Mouse (Mus musculus) neural tube, embryonic 14.5 days (tissue): ENCODE results near the gene Acsf2. TPM values are rescaled to one million over a fixed set of nuclear protein-coding genes. Genes with fewer than 3 reads are reported as not detected.

Experiments used
- ATAC-seq: fragments of 200-750 bp; cut with Nextera tagmentation; 2 replicates; pipeline ENCODE4 v1.8.0; 2017; ENCODE audit warnings: low read depth, mild to moderate bottlenecking, moderate TSS enrichment, moderate library complexity
- H3K27ac ChIP-seq: fragments of 300-500 bp; sonication (generic); 2 replicates; pipeline ENCODE4 v1.5.1; 2014; ENCODE audit warnings: low read depth, mild to moderate bottlenecking, control low read depth, low read length, moderate library complexity, mixed read lengths
- H3K27me3 ChIP-seq: fragments of 300-500 bp; sonication (generic); 2 replicates; pipeline ENCODE4 v1.6.1; 2014; ENCODE audit warnings: low read length; ENCODE audit not compliant: control insufficient read depth, insufficient read depth
- H3K36me3 ChIP-seq: fragments of 300-500 bp; sonication (generic); 2 replicates; pipeline ENCODE4 v1.6.1; 2014; ENCODE audit warnings: low read length, mixed read lengths; ENCODE audit not compliant: control insufficient read depth, insufficient read depth
- H3K4me1 ChIP-seq: fragments of 300-500 bp; sonication (generic); 2 replicates; pipeline ENCODE4 v1.6.1; 2014; ENCODE audit warnings: low read length; ENCODE audit not compliant: control insufficient read depth, insufficient read depth
- H3K4me2 ChIP-seq: fragments of 300-500 bp; sonication (generic); 2 replicates; pipeline ENCODE4 v1.6.1; 2014; ENCODE audit warnings: mild to moderate bottlenecking, low read depth, low read length, control low read depth
- H3K4me3 ChIP-seq: fragments of 300-500 bp; sonication (generic); 2 replicates; pipeline ENCODE4 v1.5.1; 2014; ENCODE audit warnings: low read depth, low read length, control low read depth, mixed read lengths
- H3K9ac ChIP-seq: fragments of 300-500 bp; sonication (generic); replicated peaks from 2 replicates; pipeline ENCODE4 v1.6.1; 2014; ENCODE audit warnings: low read depth, mild to moderate bottlenecking, control low read depth, low read length, mixed read lengths
- H3K9me3 ChIP-seq: fragments of 300-500 bp; sonication (generic); 2 replicates; pipeline ENCODE4 v1.6.1; 2016; ENCODE audit warnings: low read length; ENCODE audit not compliant: control insufficient read depth
- WGBS: fragments of 180-500 bp; shearing (Covaris S2); extraction: QIAGEN DNeasy Blood & Tissue Kit; methylation state at CpG from one replicate; pipeline ENCODE4 v1.1.7; 2014; 5-methylcytosine and 5-hydroxymethylcytosine counted together
- polyA plus RNA-seq: library from polyadenylated mRNA; unstranded; fragments of >200 nt; fragmentation: Nextera tagmentation; extraction: Ambion mirVana; gene quantifications from 2 replicates; pipeline ENCODE4 v1.2.1, GENCODE M21; 2014

The Acsf2 gene
- polyA plus RNA-seq, 1 experiment from 2014 or later, result 2.0 TPM

DNA sequence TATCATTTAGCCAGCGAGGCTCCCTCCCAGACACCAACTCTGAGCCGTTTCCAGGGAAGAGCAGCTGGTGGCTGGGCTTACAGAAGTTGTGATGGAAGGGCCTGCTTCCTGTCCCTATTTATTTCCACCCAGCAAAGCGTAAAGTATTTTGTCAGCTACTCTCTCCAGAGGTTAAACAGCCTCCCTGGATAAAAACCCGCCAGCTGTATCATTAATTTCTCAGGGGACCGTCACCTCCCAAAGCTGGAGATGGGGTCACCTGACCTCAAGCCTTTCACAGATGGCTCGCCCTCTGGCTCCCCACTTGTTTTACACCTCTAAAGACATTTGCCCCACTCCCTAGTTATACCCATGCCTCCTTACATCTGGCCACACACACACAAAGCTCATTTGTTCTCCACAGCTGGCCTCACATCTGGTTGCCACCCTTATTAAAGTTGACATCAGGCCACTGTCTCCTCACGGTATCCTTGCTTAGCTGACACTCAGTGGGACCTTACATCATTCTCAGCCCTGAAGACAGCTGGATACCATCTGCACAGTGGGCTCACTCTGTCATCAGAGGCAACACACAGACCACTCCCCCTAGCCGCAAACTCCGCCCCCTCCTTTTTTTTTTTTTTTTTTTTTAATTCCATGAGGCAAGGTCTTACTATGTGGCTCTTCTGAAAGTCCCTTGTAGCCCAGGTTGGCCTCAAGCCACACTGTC is 75.3 kb downstream of the Acsf2 start:
- Histone ChIP-seq H3K27me3 (no peaks in the 10 kb centered on the region), H3K9ac (no peak overlapping the region), H3K36me3 (no peaks in the 10 kb centered on the region), H3K4me3 (no peak overlapping the region), H3K27ac (no peak overlapping the region), H3K9me3 (no peaks in the 10 kb centered on the region), H3K4me1 (no peaks in the 10 kb centered on the region), H3K4me2 (no peak overlapping the region)
- ATAC-seq, result no peak
- 47% methylated on average over 9 of the region's 9 CpGs for WGBS

DNA sequence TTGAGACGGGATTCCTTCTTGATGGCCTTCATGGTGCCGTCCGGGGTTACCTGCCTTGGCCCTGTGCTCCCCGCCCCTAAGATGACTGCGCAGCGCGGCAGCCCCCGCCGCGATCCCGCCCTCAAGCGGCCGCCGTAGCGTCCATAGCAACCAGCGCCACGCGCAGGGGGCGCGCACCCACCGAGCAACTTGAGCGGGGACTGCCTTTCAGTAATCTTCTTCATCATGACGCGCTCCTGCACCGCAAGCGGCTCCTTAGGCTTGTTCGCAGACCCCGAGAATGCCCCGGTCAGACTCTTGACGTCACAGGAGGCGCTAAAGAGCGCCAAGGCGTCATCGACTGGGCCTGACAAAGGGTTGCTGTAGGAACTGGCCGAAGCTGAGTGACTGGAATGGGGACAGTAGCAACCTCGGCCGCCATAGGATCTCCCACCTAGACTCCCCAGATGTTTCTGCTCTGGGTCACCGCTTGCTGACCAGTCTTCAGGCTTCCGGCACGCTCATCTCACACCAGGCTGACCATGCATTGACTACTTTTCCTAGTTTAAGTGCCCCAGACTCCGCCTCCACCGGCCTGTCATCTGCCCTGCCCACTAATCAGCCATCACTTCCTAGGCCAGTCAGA is 80.3 kb downstream of the Acsf2 start, which contains the start of gene Mycbpap:
TSS of gene Mycbpap (minus strand) at position 524 of the 625 bp plus-strand sequence.
- no peaks in the 10 kb centered on the region for H3K9me3 ChIP-seq
- H3K36me3 ChIP-seq, result no peaks in the 10 kb centered on the region
- H3K4me3 ChIP-seq, result peak within 1 kb of the TSS; percentile 43
- H3K9ac ChIP-seq, result peak within 1 kb of the TSS; percentile 59
- peak; percentile 72 for ATAC-seq
- peak within 1 kb of the TSS; percentile 93 for H3K4me2 ChIP-seq
- 1% methylated on average over 42 of the region's 42 CpGs for WGBS
- no peak within 1 kb of the TSS for H3K27ac ChIP-seq
- no peaks in the 10 kb centered on the region for H3K4me1 ChIP-seq
- H3K27me3 ChIP-seq, result no peaks in the 10 kb centered on the region

DNA sequence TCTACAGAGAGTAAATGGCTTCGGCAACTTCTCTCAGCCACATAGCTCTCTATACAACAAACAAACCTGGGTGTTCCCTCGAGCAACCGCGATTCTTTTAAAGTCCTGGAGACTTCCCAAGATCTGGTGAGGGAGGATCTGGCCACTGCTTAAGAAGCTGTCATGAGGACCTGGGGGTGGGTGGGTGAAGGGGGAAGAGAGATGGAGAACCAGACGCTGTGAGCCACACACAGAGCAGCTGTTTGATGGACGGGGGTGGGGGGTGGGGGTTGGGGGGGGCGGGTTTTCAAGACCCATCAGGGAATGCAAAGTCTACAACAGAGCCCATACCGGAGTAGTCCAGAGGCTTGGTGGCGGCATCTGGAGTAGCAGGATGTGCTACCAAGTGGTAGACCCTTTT is 88.2 kb downstream of the Acsf2 start:
- Histone ChIP-seq H3K4me3 (no peak overlapping the region), H3K36me3 (no peaks in the 10 kb centered on the region), H3K27me3 (no peaks in the 10 kb centered on the region), H3K27ac (no peak overlapping the region), H3K4me1 (no peaks in the 10 kb centered on the region), H3K4me2 (no peak overlapping the region), H3K9ac (no peak overlapping the region), H3K9me3 (no peaks in the 10 kb centered on the region)
- ATAC-seq, result no peak
- 69% methylated on average over 9 of the region's 9 CpGs for WGBS

DNA sequence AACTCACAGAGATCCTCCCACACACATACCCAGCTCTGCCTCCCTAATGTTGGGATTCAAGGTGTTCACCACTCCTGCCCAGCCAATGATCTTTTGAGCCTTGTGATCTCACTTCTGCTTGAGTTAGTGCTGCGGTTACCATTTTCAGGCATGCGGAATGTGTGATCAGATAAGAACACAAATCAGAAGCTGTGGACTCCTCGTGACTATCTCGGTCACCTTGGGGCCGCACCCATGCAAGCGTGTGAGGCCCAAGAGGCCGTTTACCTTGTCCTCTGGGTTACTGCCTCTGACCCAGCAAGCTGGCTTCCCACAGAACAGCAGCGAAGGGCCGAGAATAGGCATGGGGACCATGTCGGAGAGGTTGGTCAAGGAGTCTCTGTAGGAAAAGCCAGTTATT is 92.7 kb downstream of the Acsf2 start:
- ATAC-seq, result no peak

More for the DNA sequence above, 92.7 kb downstream of the Acsf2 start:
- Histone ChIP-seq H3K9ac (no peak overlapping the region), H3K4me3 (no peak overlapping the region), H3K9me3 (no peaks in the 10 kb centered on the region), H3K36me3 (no peaks in the 10 kb centered on the region), H3K4me1 (no peaks in the 10 kb centered on the region), H3K27me3 (no peaks in the 10 kb centered on the region), H3K27ac (no peak overlapping the region), H3K4me2 (no peak overlapping the region)
- 95% methylated on average over 10 of the region's 10 CpGs for WGBS

Other genes starting within 250 kb of the Acsf2 start
- gene Abcc3, start 208.9 kb downstream of the Acsf2 start, polyA plus RNA-seq, result 0.81 and 1.4 TPM in 2 replicates
- gene Cacna1g, start 127.7 kb downstream of the Acsf2 start, polyA plus RNA-seq, result 14.3 and 22.5 TPM in 2 replicates
- gene Spata20, start 115.7 kb downstream of the Acsf2 start, polyA plus RNA-seq, result 0.09 and 0.26 TPM in 2 replicates
- 0.68 and 0.82 TPM in 2 replicates for gene Epn3, start 101.9 kb downstream of the Acsf2 start, polyA plus RNA-seq
- 1.7 and 2.0 TPM in 2 replicates for gene Mycbpap, start 80.1 kb downstream of the Acsf2 start, polyA plus RNA-seq
- gene Rsad1, start 52.6 kb downstream of the Acsf2 start, polyA plus RNA-seq, result 5.2 and 12.3 TPM in 2 replicates
- gene Chad, start 36.8 kb downstream of the Acsf2 start, polyA plus RNA-seq, result 0.15 and 0.35 TPM in 2 replicates
- 116 and 159 TPM in 2 replicates for gene Lrrc59, start 27.9 kb upstream of the Acsf2 start, polyA plus RNA-seq
- 122 and 147 TPM in 2 replicates for gene Mrpl27, start 51.9 kb upstream of the Acsf2 start, polyA plus RNA-seq
- gene Eme1, start 52.1 kb upstream of the Acsf2 start, polyA plus RNA-seq, result 1.1 and 1.8 TPM in 2 replicates
- 11.6 and 13.6 TPM in 2 replicates for gene Xylt2, start 75.6 kb upstream of the Acsf2 start, polyA plus RNA-seq
- 0.21 TPM in 1 of 2 replicates, not detected in the other for gene Gm11541, start 102.6 kb upstream of the Acsf2 start, polyA plus RNA-seq
- gene Cdc34b, start 139.9 kb upstream of the Acsf2 start, polyA plus RNA-seq, result not detected in 2 replicates
- not detected in 2 replicates for gene Tmem92, start 180.8 kb upstream of the Acsf2 start, polyA plus RNA-seq